8 mouse cellular contexts compared by ENCODE assay signal in the genomic region with DNA sequence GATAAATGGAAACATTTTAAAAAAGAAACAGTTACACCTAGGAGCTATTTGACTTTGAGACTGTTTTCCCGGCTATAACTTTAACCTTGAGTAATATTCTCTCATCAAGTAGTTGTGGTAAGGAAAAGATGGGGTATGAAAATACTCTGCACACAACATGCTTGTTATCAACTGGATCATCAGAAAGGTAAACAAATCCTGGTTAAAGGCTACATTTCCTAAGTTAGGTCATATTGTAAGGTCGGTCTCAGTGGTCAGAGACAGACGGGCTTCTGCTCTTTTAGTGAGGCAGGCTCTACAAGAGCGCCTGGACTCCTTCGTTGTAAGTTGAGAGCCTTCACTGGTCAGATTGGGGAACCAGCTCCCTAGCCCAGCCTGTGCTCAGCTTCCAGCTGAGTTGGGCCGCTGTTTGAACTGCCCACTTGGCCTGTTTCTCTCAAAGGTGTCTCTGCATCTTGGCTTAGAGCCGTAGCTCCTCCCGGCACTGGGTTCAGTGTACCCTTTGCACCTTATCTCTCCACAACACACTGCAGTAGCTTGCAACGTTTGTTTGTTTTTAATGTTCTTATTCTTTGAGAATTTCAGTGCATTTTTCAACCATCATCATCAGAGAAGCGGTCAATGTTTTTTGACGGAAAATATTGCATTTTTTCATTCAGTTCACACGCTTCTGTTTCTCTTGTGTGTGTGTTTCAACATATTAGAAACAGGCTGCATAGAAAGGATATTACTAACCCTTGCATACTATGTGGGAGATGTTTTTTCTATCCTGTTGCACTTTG. TPM values are rescaled to one million over a fixed set of nuclear protein-coding genes. Genes with fewer than 3 reads are reported as not detected.
DNase-seq lines count a peak whose midpoint lies in the region; ATAC-seq lines count a peak whose summit lies in the region.

No protein-coding gene starts in this region.

- H3K36me3 ChIP-seq in kidney, embryonic 16.5 days (ENCODE audit: insufficient read depth, low read length) = no peaks in the 10 kb centered on the region
- H3K36me3 ChIP-seq in midbrain, embryonic 15.5 days (replicated peaks) = no peaks in the 10 kb centered on the region

- intact Hi-C loops in left cerebral cortex, postnatal 10 days (cut with DNase I) = loop anchor here (10.0 kb wide), 2 partner anchors 282 to 362 kb away; no protein-coding TSS in a partner anchor

- H3K27me3 ChIP-seq in kidney, embryonic 16.5 days (ENCODE audit: insufficient read depth, low read length) = no peaks in the 10 kb centered on the region
- no peaks in the 10 kb centered on the region for H3K27me3 ChIP-seq in midbrain, embryonic 15.5 days (replicated peaks)

- peak overlapping the region; percentile 91 for H3K9ac ChIP-seq in kidney, embryonic 16.5 days (replicated peaks; ENCODE audit: low read length)
- H3K9ac ChIP-seq in midbrain, embryonic 15.5 days = peak overlapping the region; percentile 73; the same call in 1 of the 2 replicates

- H3K4me3 ChIP-seq in kidney, embryonic 16.5 days (ENCODE audit: low read length) = peak overlapping the region; percentile 95
- peak overlapping the region; percentile 67 for H3K4me3 ChIP-seq in midbrain, embryonic 15.5 days

- no peaks in the 10 kb centered on the region for H3K9me3 ChIP-seq in kidney, embryonic 16.5 days (ENCODE audit: low read length)
- no peaks in the 10 kb centered on the region for H3K9me3 ChIP-seq in midbrain, embryonic 15.5 days

- no peak overlapping the region; the same call in 1 of the 2 replicates for H3K27ac ChIP-seq in kidney, embryonic 16.5 days (ENCODE audit: low read length)
- no peak overlapping the region for H3K27ac ChIP-seq in midbrain, embryonic 15.5 days

- H3K4me1 ChIP-seq in kidney, embryonic 16.5 days (ENCODE audit: insufficient read depth, low read length) = peaks cover 20% of the 10 kb centered on the region
- H3K4me1 ChIP-seq in midbrain, embryonic 15.5 days = peaks cover 23% of the 10 kb centered on the region

- peak overlapping the region; percentile 75 for H3K4me2 ChIP-seq in kidney, embryonic 16.5 days (replicated peaks; ENCODE audit: low read depth, low read length)
- H3K4me2 ChIP-seq in midbrain, embryonic 15.5 days = peak overlapping the region; percentile 69

- ATAC-seq in erythroblast, adult 5-6 weeks (replicated peaks; ENCODE audit: low FRiP score, poor library complexity, severe bottlenecking) = peak; percentile 71
- no peak for ATAC-seq in kidney, embryonic 16.5 days (ENCODE audit: low FRiP score, low TSS enrichment)
- ATAC-seq in midbrain, embryonic 15.5 days (replicated peaks) = no peak

- WGBS in kidney, embryonic 16.5 days = 62% methylated on average over 12 of the region's 12 CpGs
- WGBS in midbrain, embryonic 15.5 days = 72% methylated on average over 12 of the region's 12 CpGs

- DNase-seq in spleen, adult 12 weeks (ENCODE audit: low spot score) = peak; percentile 68
- no peak for DNase-seq in spleen, adult 18-20 months
- DNase-seq in urinary bladder, postnatal 10 days (ENCODE audit: low spot score) = no peak
- no peak for DNase-seq in left cerebral cortex, postnatal 10 days (ENCODE audit: extremely low spot score in 1 of 2, low spot score in 2 of 2)
- DNase-seq in thymus, postnatal 36 days = no peak

RNA-seq across cellular contexts. Expression of gene Gclm, which starts 1.8 kb away (rescaled TPM):
- total RNA-seq in erythroblast, adult 5-6 weeks (2015; ENCODE audit: low replicate concordance) = 276 and 381 TPM in 2 replicates
- total RNA-seq in erythroblast, adult 5-6 weeks (2017; ENCODE audit: low replicate concordance) = 373 and 560 TPM in 2 replicates
- 98.6 and 116 TPM in 2 replicates for polyA plus RNA-seq in kidney, embryonic 16.5 days (2015; fragmentation: Nextera tagmentation; extraction: Ambion mirVana)
- 40.3 and 45.8 TPM in 2 replicates for polyA plus RNA-seq in midbrain, embryonic 15.5 days (2015; fragmentation: Nextera tagmentation; extraction: Ambion mirVana)
- total RNA-seq in left cerebral cortex, postnatal 10 days (2021) = 10 to 100 TPM; 54.2 to 59.2 TPM

RNA-seq across cellular contexts. Expression of gene Dnttip2, which starts 27.0 kb away (rescaled TPM):
- total RNA-seq in erythroblast, adult 5-6 weeks (2015; ENCODE audit: low replicate concordance) = 32.8 and 70.5 TPM in 2 replicates
- 19.3 and 34.0 TPM in 2 replicates for total RNA-seq in erythroblast, adult 5-6 weeks (2017; ENCODE audit: low replicate concordance)
- polyA plus RNA-seq in kidney, embryonic 16.5 days (2015; fragmentation: Nextera tagmentation; extraction: Ambion mirVana) = 68.1 and 70.4 TPM in 2 replicates
- 43.9 and 45.2 TPM in 2 replicates for polyA plus RNA-seq in midbrain, embryonic 15.5 days (2015; fragmentation: Nextera tagmentation; extraction: Ambion mirVana)
- total RNA-seq in left cerebral cortex, postnatal 10 days (2021) = 10 to 100 TPM; 23.5 to 24.3 TPM

RNA-seq across cellular contexts. Expression of gene Bcar3, which starts 46.8 kb away (rescaled TPM):
- 1.3 TPM in 1 of 2 replicates, not detected in the other for total RNA-seq in erythroblast, adult 5-6 weeks (2015; ENCODE audit: low replicate concordance)
- 0.34 and 0.70 TPM in 2 replicates for total RNA-seq in erythroblast, adult 5-6 weeks (2017; ENCODE audit: low replicate concordance)
- polyA plus RNA-seq in kidney, embryonic 16.5 days (2015; fragmentation: Nextera tagmentation; extraction: Ambion mirVana) = 15.9 and 16.1 TPM in 2 replicates
- 7.2 and 7.5 TPM in 2 replicates for polyA plus RNA-seq in midbrain, embryonic 15.5 days (2015; fragmentation: Nextera tagmentation; extraction: Ambion mirVana)
- 1 to 10 TPM; 8.4 to 8.6 TPM for total RNA-seq in left cerebral cortex, postnatal 10 days (2021)

Comparison
In these comparisons a context has a peak if more than half of its experiments do, and no peak if none do; other contexts are left out.
1. RNA of gene Gclm, which starts 1.8 kb away (total RNA-seq): 276 to 560 TPM in erythroblast, adult 5-6 weeks; 54.2 to 59.2 TPM in left cerebral cortex, postnatal 10 days; every median in the first group is over 4 times any median in the second.
2. RNA of gene Bcar3, which starts 46.8 kb away (total RNA-seq): 8.4 to 8.6 TPM in left cerebral cortex, postnatal 10 days; 0.34 to 1.3 TPM in erythroblast, adult 5-6 weeks; every median in the first group is over 4 times any median in the second.